Mouse (Mus musculus): ENCODE results near the gene Shtn1. TPM values are rescaled to one million over a fixed set of nuclear protein-coding genes. Genes with fewer than 3 reads are reported as not detected.

Shtn1 gene
- total RNA-seq, 4 experiments from 2014 or later = 2.1 to 3.4 (median 2.6) TPM

- DNase-seq (ENCODE audit: low spot score) = no peak
Measured at GRCm38 (mm10) chr19:58968731-58969506, 107.0 kb downstream of the Shtn1 start.

DNA sequence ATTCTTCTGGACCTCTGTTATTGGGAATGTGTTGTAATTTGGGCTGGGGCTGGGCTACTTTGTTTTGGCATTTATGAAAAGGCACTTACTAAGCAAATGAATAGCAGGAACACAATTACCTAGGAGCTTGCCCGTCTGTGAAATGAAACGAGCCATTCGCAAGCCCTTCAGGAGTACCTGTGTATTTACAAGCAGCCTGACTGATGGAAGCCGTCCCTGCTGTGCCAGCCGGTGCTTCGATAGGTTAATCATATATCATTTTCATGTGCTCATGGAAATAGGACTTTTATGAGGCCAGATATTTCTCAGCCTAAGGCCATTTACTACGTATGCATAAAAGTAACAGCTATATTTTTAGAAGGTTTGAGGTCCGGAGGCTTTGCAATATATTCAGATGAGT lies 112.9 kb downstream of the Shtn1 start:
- no peak for DNase-seq (ENCODE audit: low spot score)

GRCm38 (mm10) chr19:58954779-58955178 lies 121.1 kb downstream of the Shtn1 start:
- DNase-seq (ENCODE audit: low spot score) = no peak

DNA sequence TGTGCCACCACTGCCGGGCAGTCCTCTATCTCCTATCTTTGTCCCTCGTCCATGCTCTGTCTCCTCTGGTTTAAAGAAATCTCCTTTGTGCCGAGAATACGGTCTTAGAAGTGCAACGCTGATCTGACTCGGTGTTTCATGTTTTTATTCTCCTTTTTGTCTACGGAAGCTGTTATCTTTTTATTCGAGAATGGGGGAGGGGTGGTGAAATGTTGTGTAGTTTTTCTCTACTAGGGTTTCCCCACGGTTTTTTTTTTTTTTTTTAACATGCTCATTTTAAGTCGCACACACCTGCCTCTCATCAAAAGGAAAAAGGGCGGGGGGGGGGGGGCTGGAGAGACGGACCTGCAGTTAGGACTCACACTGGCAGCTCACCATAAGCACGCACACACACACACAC lies 123.7 kb downstream of the Shtn1 start:
- no peak for DNase-seq (ENCODE audit: low spot score)

DNA sequence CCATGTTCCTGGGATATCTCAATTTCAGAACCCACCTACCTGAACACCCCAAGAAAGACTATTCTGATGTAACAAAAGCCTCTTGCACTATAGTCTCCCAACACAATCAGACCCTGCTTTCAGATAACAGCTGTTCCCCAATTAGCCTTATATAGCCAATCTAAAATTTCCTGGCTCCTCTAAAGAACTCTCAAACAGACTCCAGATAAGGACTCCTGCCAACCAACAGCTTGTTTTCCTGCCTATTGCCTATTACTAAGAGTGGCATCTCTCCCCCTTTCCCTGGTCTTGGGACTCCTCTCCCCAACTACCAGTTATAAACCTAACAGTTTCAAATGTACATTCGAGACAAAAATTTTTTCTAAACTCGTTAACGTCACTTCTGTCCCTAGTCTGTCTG lies 124.4 kb downstream of the Shtn1 start:
- DNase-seq (ENCODE audit: low spot score) = no peak

GRCm38 (mm10) chr19:58945959-58946358 lies 129.9 kb downstream of the Shtn1 start:
- no peak for DNase-seq (ENCODE audit: low spot score)

DNA sequence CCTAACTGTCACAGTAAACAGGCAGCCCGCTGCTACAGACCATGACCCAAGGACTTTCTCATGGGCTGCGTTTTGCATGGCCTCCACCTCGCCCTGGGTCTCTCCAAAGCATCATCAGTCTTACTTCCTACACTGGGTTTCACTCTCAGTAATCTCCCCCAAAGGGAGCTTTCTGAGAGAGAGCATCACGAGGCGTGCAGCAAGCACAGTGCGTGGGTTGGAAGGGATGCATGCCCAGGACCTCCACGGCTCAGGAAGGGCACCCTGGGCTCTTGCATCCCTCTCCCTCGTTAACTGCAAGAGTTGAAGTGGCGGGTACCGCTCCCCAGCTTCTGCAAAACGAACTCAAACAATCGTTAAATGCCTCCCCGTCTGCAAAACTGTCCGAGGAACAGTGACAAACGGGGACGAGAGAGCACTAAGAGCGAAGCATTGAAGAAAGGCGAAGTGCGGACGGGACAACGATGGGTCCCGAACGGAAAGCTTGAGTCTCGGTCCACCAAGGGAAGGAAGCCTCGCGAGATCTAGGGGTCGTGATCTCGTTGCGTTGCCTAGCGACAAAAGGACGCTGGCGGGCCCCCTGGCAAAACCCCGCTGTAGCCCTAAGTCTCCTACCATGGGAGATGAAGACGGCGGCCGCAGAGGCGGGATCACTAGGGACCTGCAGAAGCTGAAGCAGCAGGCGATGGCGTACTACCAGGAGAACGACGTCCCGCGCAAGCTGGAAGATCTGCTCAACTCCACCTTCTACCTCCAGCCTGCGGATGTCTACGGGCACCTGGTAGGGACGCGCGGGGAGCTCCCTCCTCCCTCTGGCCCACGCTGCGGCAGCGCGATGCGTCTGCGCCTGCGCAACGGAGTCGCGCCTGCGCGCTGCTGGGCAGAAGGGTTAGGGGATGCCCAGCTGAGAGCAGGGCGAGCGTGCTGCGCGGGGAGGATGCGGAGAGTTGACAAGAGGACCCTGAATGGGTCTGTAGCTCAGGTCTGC lies 132.8 kb downstream of the Shtn1 start, which contains the start of the genes Eno4 and Hspa12a:
Eno4 (plus strand) TSS at position 585 of the 988 bp plus-strand sequence.
Hspa12a (minus strand) TSS at position 814 of the 988 bp plus-strand sequence.
- peak; percentile 95 for DNase-seq (ENCODE audit: low spot score)

DNA sequence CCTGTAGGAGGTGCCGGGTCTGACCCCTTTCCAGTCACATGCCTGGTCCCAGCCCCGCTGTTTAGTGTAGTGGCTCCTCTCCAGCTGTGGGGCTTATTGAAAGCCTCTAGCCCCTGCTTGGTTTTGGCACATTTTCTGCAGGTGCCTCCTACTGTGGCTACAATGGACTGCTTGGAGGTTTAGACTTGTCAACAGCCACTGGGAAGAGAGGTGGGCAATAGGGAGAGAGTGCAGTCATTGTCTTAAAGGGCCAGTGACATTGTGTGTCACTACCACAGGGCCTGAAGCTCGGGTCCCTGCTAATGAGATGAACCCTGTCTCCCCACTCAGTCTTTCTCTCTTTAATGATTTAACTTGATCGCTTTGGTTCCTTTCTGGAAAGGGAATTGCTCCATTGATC lies 142.8 kb downstream of the Shtn1 start:
- no peak for DNase-seq (ENCODE audit: low spot score)

DNA sequence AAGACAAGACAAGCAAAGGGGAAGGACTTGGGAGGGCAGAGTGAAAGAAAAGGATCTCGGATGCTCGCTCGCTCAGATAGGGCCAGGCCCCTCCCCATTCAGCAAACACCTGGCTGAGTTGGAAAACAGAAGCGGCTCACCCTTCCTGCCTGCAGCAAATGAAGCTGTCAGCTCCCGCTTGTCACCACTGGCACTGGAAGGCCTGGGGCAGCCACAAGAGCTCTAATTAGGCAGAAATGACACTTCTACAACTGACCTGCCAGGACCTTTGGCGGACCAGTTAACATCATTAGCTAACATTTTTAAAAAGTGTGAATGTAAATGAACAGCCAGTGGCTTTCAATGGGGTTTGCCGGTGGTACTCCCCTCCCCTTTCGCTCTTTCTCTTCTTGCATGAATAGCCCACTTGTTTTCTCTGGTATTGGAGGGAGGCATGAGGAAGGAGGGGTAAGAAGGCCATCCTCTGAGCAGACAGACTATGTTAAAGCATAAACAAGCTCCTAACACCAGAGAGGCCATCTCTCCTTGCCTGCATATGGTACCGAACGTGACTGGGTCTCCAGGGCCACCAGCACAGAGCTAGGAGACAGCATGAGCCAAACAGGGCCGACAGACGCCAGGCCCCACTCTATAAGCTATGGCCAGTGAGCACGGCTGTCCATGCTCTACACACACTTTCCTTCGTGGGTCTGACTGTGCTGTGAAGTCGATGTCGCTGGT lies 144.7 kb downstream of the Shtn1 start:
- no peak for DNase-seq (ENCODE audit: low spot score)

Other genes starting within 250 kb of the Shtn1 start
- under 1 TPM in 1 of 4 experiments, not detected in 3; 0.28 TPM for gene Eno4, start 132.7 kb downstream of the Shtn1 start, total RNA-seq (2022)
- gene Hspa12a, start 132.4 kb downstream of the Shtn1 start, total RNA-seq (2022) = 10 to 100 TPM; 14.7 to 21.9 (median 17.6) TPM
- gene Vax1, start 94.0 kb upstream of the Shtn1 start, total RNA-seq (2022) = not detected
- not detected for gene Kcnk18, start 143.1 kb upstream of the Shtn1 start, total RNA-seq (2022)
- under 1 TPM; 0.69 to 0.97 (median 0.92) TPM for gene Slc18a2, start 184.8 kb upstream of the Shtn1 start, total RNA-seq (2022)
- gene Rps12-ps3, start 246.2 kb upstream of the Shtn1 start, total RNA-seq (2022) = 100 to 1,000 TPM; 215 to 326 (median 253) TPM